Mouse (Mus musculus) limb, embryonic 12.5 days (tissue): ENCODE measurements at regions not wholly inside any gene's neighbourhood (a gene's known extent, or its start where the extent isn't known, plus 50 kb on each side); places are given as distances from the start of the nearest gene placed in this dataset.

ENCODE experiments used
- ATAC-seq: fragments of 200-750 bp; cut with Nextera tagmentation; 2 replicates; pipeline ENCODE4 v1.8.0; 2017; ENCODE audit warnings: low read depth, moderate TSS enrichment; ENCODE audit not compliant: insufficient number of reproducible peaks, insufficient read depth, low FRiP score, low TSS enrichment
- H3K27ac ChIP-seq: fragments of 300-500 bp; sonication (generic); 2 replicates; pipeline ENCODE4 v1.5.1; 2016; ENCODE audit warnings: mild to moderate bottlenecking, moderate library complexity
- H3K27me3 ChIP-seq: fragments of 300-500 bp; sonication (generic); 2 replicates; pipeline ENCODE4 v1.6.1; 2016; ENCODE audit warnings: mild to moderate bottlenecking, moderate library complexity
- H3K36me3 ChIP-seq: fragments of 300-500 bp; sonication (generic); 2 replicates; pipeline ENCODE4 v1.6.1; 2016; ENCODE audit warnings: mild to moderate bottlenecking, moderate library complexity
- H3K4me1 ChIP-seq: fragments of 300-500 bp; sonication (generic); replicated peaks from 2 replicates; pipeline ENCODE4 v1.6.1; 2016
- H3K4me2 ChIP-seq: fragments of 300-500 bp; sonication (generic); 2 replicates; pipeline ENCODE4 v1.6.1; 2016; ENCODE audit warnings: mild to moderate bottlenecking, moderate library complexity
- H3K4me3 ChIP-seq: fragments of 300-500 bp; sonication (generic); replicated peaks from 2 replicates; pipeline ENCODE4 v1.5.1; 2016; ENCODE audit warnings: mild to moderate bottlenecking
- H3K9ac ChIP-seq: fragments of 300-500 bp; sonication (generic); replicated peaks from 2 replicates; pipeline ENCODE4 v1.6.1; 2016; ENCODE audit warnings: mild to moderate bottlenecking, moderate library complexity
- H3K9me3 ChIP-seq: fragments of 300-500 bp; sonication (generic); 2 replicates; pipeline ENCODE4 v1.6.1; 2016; ENCODE audit warnings: mild to moderate bottlenecking, moderate library complexity
- WGBS: fragments of 180-500 bp; shearing (Covaris S2); methylation state at CpG from one replicate; pipeline ENCODE4 v1.1.7; 2016; 5-methylcytosine and 5-hydroxymethylcytosine counted together

GRCm38 (mm10) chr6:107012938-107013511 is 213.1 kb upstream of the Crbn start:
- WGBS = 47% methylated on average over 9 of the region's 9 CpGs

GRCm38 (mm10) chr6:107019126-107019525 is 219.2 kb upstream of the Crbn start:
- ATAC-seq = no peak
- H3K9ac ChIP-seq = no peak overlapping the region
- no peaks in the 10 kb centered on the region for H3K36me3 ChIP-seq
- H3K27me3 ChIP-seq = no peaks in the 10 kb centered on the region
- H3K9me3 ChIP-seq = no peaks in the 10 kb centered on the region
- H3K4me1 ChIP-seq = no peaks in the 10 kb centered on the region
- H3K4me2 ChIP-seq = no peak overlapping the region
- H3K27ac ChIP-seq = no peak overlapping the region
- H3K4me3 ChIP-seq = no peak overlapping the region
- WGBS = 78% methylated on average over 3 of the region's 3 CpGs

More at GRCm38 (mm10) chr6:107012938-107013511, 213.1 kb upstream of the Crbn start:
- Histone ChIP-seq H3K36me3 (no peaks in the 10 kb centered on the region), H3K4me2 (no peak overlapping the region), H3K9ac (no peak overlapping the region), H3K4me1 (peaks cover 2% of the 10 kb centered on the region; the same call in 1 of the 2 replicates), H3K27ac (no peak overlapping the region), H3K9me3 (no peaks in the 10 kb centered on the region), H3K4me3 (no peak overlapping the region), H3K27me3 (no peaks in the 10 kb centered on the region)
- no peak for ATAC-seq

GRCm38 (mm10) chr6:107045177-107045576 is 245.3 kb upstream of the Crbn start:
- Histone ChIP-seq H3K27ac (no peak overlapping the region), H3K36me3 (no peaks in the 10 kb centered on the region), H3K4me2 (no peak overlapping the region), H3K9ac (no peak overlapping the region), H3K9me3 (no peaks in the 10 kb centered on the region), H3K27me3 (no peaks in the 10 kb centered on the region), H3K4me1 (no peaks in the 10 kb centered on the region), H3K4me3 (no peak overlapping the region)
- ATAC-seq = no peak
- 75% methylated on average over 3 of the region's 3 CpGs for WGBS

- ATAC-seq = no peak
- WGBS = 78% methylated on average over 1 of the region's 1 CpGs
Measured at GRCm38 (mm10) chr6:107051604-107052003, 251.7 kb upstream of the Crbn start.

GRCm38 (mm10) chr6:107052180-107052579 is 252.3 kb upstream of the Crbn start:
- ATAC-seq = no peak
- H3K36me3 ChIP-seq = no peaks in the 10 kb centered on the region
- no peak overlapping the region for H3K4me2 ChIP-seq
- H3K27ac ChIP-seq = no peak overlapping the region
- H3K4me1 ChIP-seq = no peaks in the 10 kb centered on the region
- no peaks in the 10 kb centered on the region for H3K9me3 ChIP-seq
- 72% methylated on average over 1 of the region's 1 CpGs for WGBS
- no peak overlapping the region for H3K9ac ChIP-seq
- H3K4me3 ChIP-seq = no peak overlapping the region
- H3K27me3 ChIP-seq = no peaks in the 10 kb centered on the region

More at GRCm38 (mm10) chr6:107051604-107052003, 251.7 kb upstream of the Crbn start:
- Histone ChIP-seq H3K27ac (no peak overlapping the region), H3K4me3 (no peak overlapping the region), H3K9me3 (no peaks in the 10 kb centered on the region), H3K4me2 (no peak overlapping the region), H3K27me3 (no peaks in the 10 kb centered on the region), H3K9ac (no peak overlapping the region), H3K4me1 (no peaks in the 10 kb centered on the region), H3K36me3 (no peaks in the 10 kb centered on the region)

GRCm38 (mm10) chr6:107059001-107059765 is 259.3 kb upstream of the Crbn start:
- ATAC-seq = no peak
- 81% methylated on average over 3 of the region's 3 CpGs for WGBS
- Histone ChIP-seq H3K27ac (no peak overlapping the region), H3K9ac (no peak overlapping the region), H3K4me3 (no peak overlapping the region), H3K4me1 (no peaks in the 10 kb centered on the region), H3K27me3 (no peaks in the 10 kb centered on the region), H3K9me3 (no peaks in the 10 kb centered on the region), H3K4me2 (no peak overlapping the region), H3K36me3 (no peaks in the 10 kb centered on the region)

GRCm38 (mm10) chr6:107062886-107063565 is 263.1 kb upstream of the Crbn start:
- Histone ChIP-seq H3K36me3 (no peaks in the 10 kb centered on the region), H3K4me3 (no peak overlapping the region), H3K27ac (no peak overlapping the region), H3K9me3 (no peaks in the 10 kb centered on the region), H3K27me3 (no peaks in the 10 kb centered on the region), H3K9ac (no peak overlapping the region), H3K4me1 (no peaks in the 10 kb centered on the region), H3K4me2 (no peak overlapping the region)
- 90% methylated on average over 6 of the region's 6 CpGs for WGBS
- ATAC-seq = no peak

GRCm38 (mm10) chr6:107070441-107070840 is 270.6 kb upstream of the Crbn start:
- no peaks in the 10 kb centered on the region for H3K9me3 ChIP-seq
- ATAC-seq = no peak
- H3K4me3 ChIP-seq = no peak overlapping the region
- no peak overlapping the region for H3K27ac ChIP-seq
- no peak overlapping the region for H3K4me2 ChIP-seq
- no peaks in the 10 kb centered on the region for H3K4me1 ChIP-seq
- no peak overlapping the region for H3K9ac ChIP-seq
- no peaks in the 10 kb centered on the region for H3K27me3 ChIP-seq
- 82% methylated on average over 7 of the region's 7 CpGs for WGBS
- H3K36me3 ChIP-seq = no peaks in the 10 kb centered on the region

GRCm38 (mm10) chr6:107092600-107092999 is 292.7 kb upstream of the Crbn start:
- Histone ChIP-seq H3K9ac (no peak overlapping the region), H3K4me2 (no peak overlapping the region), H3K36me3 (no peaks in the 10 kb centered on the region), H3K4me3 (no peak overlapping the region), H3K27me3 (no peaks in the 10 kb centered on the region), H3K4me1 (no peaks in the 10 kb centered on the region), H3K9me3 (no peaks in the 10 kb centered on the region), H3K27ac (no peak overlapping the region)
- ATAC-seq = no peak

GRCm38 (mm10) chr6:107128716-107129115 is 328.8 kb upstream of the Crbn start:
- no peak for ATAC-seq
- no peaks in the 10 kb centered on the region for H3K4me1 ChIP-seq

GRCm38 (mm10) chr6:107167736-107168491 is 361.7 kb upstream of the Lrrn1 start:
- Histone ChIP-seq H3K9ac (no peak overlapping the region), H3K4me3 (no peak overlapping the region), H3K27ac (no peak overlapping the region), H3K4me1 (no peaks in the 10 kb centered on the region), H3K4me2 (no peak overlapping the region), H3K36me3 (no peaks in the 10 kb centered on the region), H3K9me3 (no peaks in the 10 kb centered on the region), H3K27me3 (no peaks in the 10 kb centered on the region)
- WGBS = 68% methylated on average over 3 of the region's 3 CpGs
- no peak for ATAC-seq

More at GRCm38 (mm10) chr6:107128716-107129115, 328.8 kb upstream of the Crbn start:
- Histone ChIP-seq H3K27me3 (no peaks in the 10 kb centered on the region), H3K4me3 (no peak overlapping the region), H3K36me3 (no peaks in the 10 kb centered on the region), H3K9ac (no peak overlapping the region), H3K4me2 (no peak overlapping the region), H3K9me3 (no peaks in the 10 kb centered on the region), H3K27ac (no peak overlapping the region)
- 90% methylated on average over 1 of the region's 1 CpGs for WGBS
